Mouse (Mus musculus): ENCODE data around the gene Slc6a9.

DNA sequence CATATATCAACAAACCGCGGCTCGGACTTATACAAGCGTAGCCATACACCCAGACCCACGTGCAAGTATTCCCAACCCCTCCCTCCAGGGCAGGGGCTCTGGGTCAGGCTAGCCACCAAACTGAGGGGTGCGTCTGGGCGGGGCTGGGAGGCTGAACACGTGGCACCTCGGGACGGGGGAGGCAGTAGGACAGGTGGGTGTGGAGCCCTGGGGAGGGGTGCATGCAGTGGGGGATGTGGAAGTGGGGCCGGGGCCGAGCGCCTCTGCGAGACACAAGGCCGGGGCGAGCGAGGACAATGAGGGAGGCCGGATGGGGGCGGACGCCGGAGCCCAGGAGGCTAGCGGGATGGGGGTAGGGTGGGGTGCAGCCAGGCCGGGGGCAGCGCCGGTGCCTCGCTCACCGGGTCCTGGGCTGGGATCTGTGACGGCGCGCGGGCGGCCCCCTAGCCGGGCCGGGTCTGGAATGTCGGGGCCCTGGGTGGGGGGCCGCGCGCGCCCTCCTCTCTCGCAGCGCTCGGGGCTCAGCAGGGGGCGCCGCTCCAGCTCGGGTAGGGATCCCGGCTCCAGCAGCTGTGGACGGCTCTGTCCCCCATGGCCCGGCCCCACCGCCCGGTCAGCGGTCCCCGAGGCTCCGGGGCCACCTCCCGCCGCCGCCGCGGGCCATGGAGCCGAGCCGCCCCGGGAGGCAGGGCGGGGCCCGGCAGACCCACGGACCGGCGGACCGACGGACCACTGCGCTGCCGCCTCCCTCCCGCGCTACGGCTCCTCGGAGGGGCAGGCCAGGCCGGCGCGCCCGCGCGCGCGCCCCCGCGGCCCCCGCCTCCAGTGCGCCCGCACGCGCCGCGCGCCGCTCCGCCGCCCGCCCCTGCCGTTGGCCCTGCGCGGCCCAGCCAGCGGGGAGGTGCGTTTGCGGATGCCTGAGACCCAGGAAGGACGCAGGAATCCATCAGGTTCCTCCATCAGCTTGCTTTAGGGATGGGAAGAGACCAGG is 48.7 kb downstream of the Slc6a9 start, which contains the start of gene B4galt2:
- TF ChIP-seq CTCF (IDR thresholded peaks at IDR 0.05; ENCODE audit: low read depth, low read length) (no peak), GATA1 (IDR thresholded peaks at IDR 0.05; ENCODE audit: borderline replicate concordance, low read length) (no peak), TAL1 (conservative IDR thresholded peaks at IDR 0.05; ENCODE audit: low read depth, low read length) (no peak), POLR2AphosphoS5 (IDR thresholded peaks at IDR 0.05; ENCODE audit: insufficient replicate concordance, low read depth, low read length) (no peak), GATA2 (IDR thresholded peaks at IDR 0.05; ENCODE audit: borderline replicate concordance, low read depth, low read length) (no peak)
